Mouse (Mus musculus) adrenal gland, postnatal 4 days (tissue): ENCODE data around the gene Olfr1042. TPM values are rescaled to one million over a fixed set of nuclear protein-coding genes. Genes with fewer than 3 reads are reported as not detected.
"Not testable (repeated sequence)": the region's sequence is repeated elsewhere in the genome, so short reads cannot be mapped to it uniquely, and the experiment has no call there.

Source experiments
- DNase-seq, 2 experiments: peaks; one replicate each; pipeline ENCODE4 v3.0.0; 2021 to 2022; ENCODE audit warnings: low spot score in 2 of 2, mixed read lengths in 2 of 2
- long read RNA-seq, 2 experiments: library from polyadenylated mRNA; stranded (forward); transcript quantifications; one replicate each; pipeline ENCODE4 v2.0.0; 2021
- total RNA-seq, 2 experiments: library from RNA; stranded (reverse); gene quantifications; 2 replicates each; pipeline ENCODE4 v1.2.3; 2021

Gene Olfr1042
- total RNA-seq: not detected
- long read RNA-seq, experiment 1: 0 reads
- long read RNA-seq, experiment 2: 0 reads

DNA sequence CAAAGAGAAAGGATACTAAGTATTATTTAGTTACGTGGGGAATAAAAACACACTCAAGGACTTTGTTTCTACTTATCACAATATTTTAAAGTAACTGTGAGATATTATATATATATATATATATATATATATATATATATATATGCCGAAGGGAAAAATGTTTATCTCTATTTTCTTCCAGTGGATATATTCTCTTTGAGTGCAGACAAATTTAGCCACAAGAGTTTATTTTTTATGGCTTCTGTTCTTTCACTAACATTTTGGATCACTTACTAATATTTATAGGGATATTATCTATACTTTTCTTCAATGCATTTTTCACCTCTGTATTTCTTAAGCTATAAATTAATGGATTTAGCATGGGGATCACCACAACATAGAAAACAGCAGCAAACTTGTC is at the start of gene Olfr1042:
Gene Olfr1042 (minus strand): TSS at position 101 of the 400 bp plus-strand sequence.
- no peak for DNase-seq

GRCm38 (mm10) chr2:86202909-86203308 is 41.3 kb upstream of the Olfr1042 start, which contains the start of gene Olfr1045:
TSS of gene Olfr1045 (minus strand) at chr2:86203009.
- no peak for DNase-seq

GRCm38 (mm10) chr2:86195863-86196262 is 34.2 kb upstream of the Olfr1042 start:
- DNase-seq: no peak

GRCm38 (mm10) chr2:86185583-86185982 is 23.9 kb upstream of the Olfr1042 start, which contains the start of gene Olfr52:
TSS of gene Olfr52 (minus strand) at chr2:86185683.
- no peak for DNase-seq

- no peak for DNase-seq
Observed at GRCm38 (mm10) chr2:86179950-86180349, 18.3 kb upstream of the Olfr1042 start.

- no peak for DNase-seq
Observed at GRCm38 (mm10) chr2:86177720-86178119, 16.1 kb upstream of the Olfr1042 start, which contains the start of gene Olfr1044. TSS of gene Olfr1044 (minus strand) at chr2:86177820.

GRCm38 (mm10) chr2:86175422-86175821 is 13.8 kb upstream of the Olfr1042 start:
- not testable (repeated sequence) for DNase-seq

DNA sequence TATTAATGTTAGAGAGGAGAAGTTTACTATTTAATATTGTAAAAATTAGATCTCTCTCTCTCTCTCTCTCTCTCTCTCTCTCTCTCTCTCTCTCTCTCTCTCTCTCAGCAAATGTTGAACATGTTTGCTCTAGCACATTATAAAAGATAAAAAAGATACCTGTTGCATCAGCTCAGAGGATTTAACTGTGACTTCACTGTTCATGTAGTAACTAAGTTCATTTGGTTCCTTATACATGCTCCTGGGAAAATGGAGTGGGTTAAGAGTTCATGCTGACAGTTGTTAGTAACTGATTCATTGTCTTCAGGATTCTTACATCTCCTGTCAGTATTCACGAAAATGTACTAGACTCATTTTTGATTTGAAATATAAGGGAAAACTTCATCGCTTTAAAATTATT is 5.8 kb upstream of the Olfr1042 start, which contains the start of gene Olfr1043:
Gene Olfr1043 (minus strand): TSS at position 101 of the 400 bp plus-strand sequence.
- no peak for DNase-seq

GRCm38 (mm10) chr2:86146632-86147031 is 15.0 kb downstream of the Olfr1042 start, which contains the start of gene Olfr1040:
TSS of gene Olfr1040 (minus strand) at chr2:86146732.
- DNase-seq: no peak

DNA sequence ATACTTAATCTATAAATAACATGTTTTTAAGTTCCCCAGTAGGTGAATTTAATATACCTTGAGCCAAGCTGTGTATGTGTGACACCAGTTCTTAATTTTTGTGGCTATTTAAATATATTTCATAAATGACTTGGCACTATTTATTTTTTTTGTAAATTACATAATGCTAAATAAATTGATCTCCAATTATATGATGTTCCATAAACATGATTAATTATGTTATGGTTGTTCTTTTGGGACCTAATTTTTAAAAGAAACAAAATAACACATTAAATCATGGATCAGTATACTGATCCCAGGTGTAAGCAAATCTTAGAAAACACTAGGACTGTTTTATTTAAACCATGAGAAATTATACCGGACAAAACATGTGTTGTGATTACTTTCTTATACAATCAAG is 25.8 kb downstream of the Olfr1042 start, which contains the start of gene Olfr1039:
Gene Olfr1039 (minus strand): TSS at position 101 of the 400 bp plus-strand sequence.
- DNase-seq: no peak

Other genes with a start within 250 kb of the Olfr1042 start
- not detected for gene Olfr1025-ps1, start 246.6 kb downstream of the Olfr1042 start, total RNA-seq
- gene Olfr1026, start 240.3 kb downstream of the Olfr1042 start, total RNA-seq: not detected
- gene Olfr1028, start 211.4 kb downstream of the Olfr1042 start, total RNA-seq: not detected
- not detected for gene Olfr1029, start 187.9 kb downstream of the Olfr1042 start, total RNA-seq
- not detected for gene Olfr1030, start 182.6 kb downstream of the Olfr1042 start, total RNA-seq
- gene Olfr1031, start 171.5 kb downstream of the Olfr1042 start, total RNA-seq: not detected
- gene Olfr1032, start 156.3 kb downstream of the Olfr1042 start, total RNA-seq: not detected
- gene Olfr1033, start 141.2 kb downstream of the Olfr1042 start, total RNA-seq: 1 to 10 TPM; 3.2 to 6.0 TPM
- gene Olfr1034, start 116.0 kb downstream of the Olfr1042 start, total RNA-seq: under 1 TPM; 0.11 to 0.31 TPM
- gene Olfr1036, start 87.8 kb downstream of the Olfr1042 start, total RNA-seq: not detected
- gene Olfr1037, start 74.5 kb downstream of the Olfr1042 start, total RNA-seq: not detected
- not detected for gene Olfr1039, start 25.9 kb downstream of the Olfr1042 start, total RNA-seq
- not detected for gene Olfr1040, start 15.1 kb downstream of the Olfr1042 start, total RNA-seq
- not detected for gene Olfr1043, start 5.7 kb upstream of the Olfr1042 start, total RNA-seq
- gene Olfr1044, start 16.0 kb upstream of the Olfr1042 start, total RNA-seq: not detected
- gene Olfr52, start 23.8 kb upstream of the Olfr1042 start, total RNA-seq: not detected
- not detected for gene Olfr1045, start 41.2 kb upstream of the Olfr1042 start, total RNA-seq
- not detected for gene Olfr1046, start 57.5 kb upstream of the Olfr1042 start, total RNA-seq
- gene Olfr1047, start 69.6 kb upstream of the Olfr1042 start, total RNA-seq: not detected
- gene Olfr1048, start 78.5 kb upstream of the Olfr1042 start, total RNA-seq: not detected
- not detected for gene Olfr1049, start 96.5 kb upstream of the Olfr1042 start, total RNA-seq
- gene Olfr1051, start 117.2 kb upstream of the Olfr1042 start, total RNA-seq: not detected
- not detected for gene Olfr1052, start 130.6 kb upstream of the Olfr1042 start, total RNA-seq
- not detected for gene Olfr1053, start 153.4 kb upstream of the Olfr1042 start, total RNA-seq
- not detected for gene Olfr1054, start 173.6 kb upstream of the Olfr1042 start, total RNA-seq
- not detected for gene Olfr1055, start 188.4 kb upstream of the Olfr1042 start, total RNA-seq
- not detected for gene Olfr1056, start 200.6 kb upstream of the Olfr1042 start, total RNA-seq
- not detected for gene Olfr1057, start 216.6 kb upstream of the Olfr1042 start, total RNA-seq
- not detected for gene Olfr1058, start 226.7 kb upstream of the Olfr1042 start, total RNA-seq